Mouse (Mus musculus) erythroblast, adult 5-6 weeks (primary cell): ENCODE measurements around the gene Vmn1r4. TPM values are rescaled to one million over a fixed set of nuclear protein-coding genes. Genes with fewer than 3 reads are reported as not detected.

ENCODE experiments used
- ATAC-seq: replicated peaks from 2 replicates; pipeline ENCODE4 v1.8.0; 2016; ENCODE audit warnings: moderate number of reproducible peaks, mild to moderate bottlenecking, moderate TSS enrichment, inconsistent platforms; ENCODE audit not compliant: poor library complexity, low FRiP score, severe bottlenecking
- total RNA-seq, 2 experiments: library from RNA; stranded (forward) in 1 of 2; stranded (reverse) in 1 of 2; fragments of 150-400 nt in 1 of 2; fragments of 200-764, 138-1000 nt in 1 of 2; gene quantifications; 2 replicates each; pipeline versions ENCODE4 v1.2.3 to v1.2.4; 2015 to 2017; ENCODE audit warnings: low replicate concordance in 2 of 2

Vmn1r4 gene
- 1.5 TPM in 1 of 2 replicates, not detected in the other for total RNA-seq (2015; ENCODE audit: low replicate concordance)
- total RNA-seq (2017; ENCODE audit: low replicate concordance) = 0.56 and 1.7 TPM in 2 replicates

DNA sequence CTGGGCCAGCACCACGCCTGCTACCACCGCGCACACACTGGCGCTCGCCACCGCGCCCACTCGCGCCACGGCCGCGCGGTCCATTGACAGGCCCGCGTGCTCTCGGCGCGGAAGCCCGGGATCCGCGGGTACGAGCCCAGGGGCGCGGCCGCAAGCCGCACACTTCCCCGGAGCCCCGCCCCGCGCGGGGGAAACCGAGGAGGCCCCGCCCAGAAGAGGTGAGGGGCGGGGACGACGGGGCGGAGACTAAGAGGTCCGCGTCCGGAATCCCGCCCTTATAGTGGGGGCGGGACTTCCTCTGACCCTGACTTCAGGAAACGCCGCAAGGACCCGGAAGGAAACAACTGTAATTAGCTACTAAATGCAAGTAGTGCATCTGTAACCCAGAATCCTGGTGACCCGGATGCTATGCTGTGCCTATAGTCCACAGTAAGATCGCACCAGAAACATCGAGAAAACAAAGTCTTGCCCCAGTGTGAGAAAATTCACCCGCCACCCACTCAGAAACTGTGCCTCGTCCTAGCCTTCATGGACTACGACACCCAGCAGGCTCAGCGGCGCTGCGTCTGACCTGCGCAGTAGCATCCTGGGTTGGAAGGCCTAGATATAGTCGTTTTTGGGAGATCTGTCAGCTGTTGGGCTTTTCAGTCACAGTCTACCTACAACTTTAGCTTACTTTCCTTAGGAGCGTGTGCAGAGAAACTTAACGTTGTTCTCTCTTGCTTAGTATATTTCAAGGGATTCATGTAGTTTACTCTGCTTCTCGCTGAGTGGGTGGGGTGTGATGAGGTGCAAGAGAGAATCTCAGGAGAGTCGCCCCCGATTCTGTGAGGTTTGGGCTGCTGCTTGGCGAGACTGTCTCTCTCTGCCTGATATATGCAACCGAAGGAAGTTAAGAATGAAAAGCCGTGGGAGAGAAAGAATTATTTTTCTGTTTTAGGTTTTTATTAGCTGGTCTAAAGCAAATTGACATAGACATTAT is at the start of gene Vmn1r4, which contains the start of gene Nt5c3:
Gene Vmn1r4 (plus strand): TSS at position 290 of the 982 bp plus-strand sequence.
Gene Nt5c3 (minus strand): TSS at position 207 of the 982 bp plus-strand sequence.
- ATAC-seq = peak; percentile 84

DNA sequence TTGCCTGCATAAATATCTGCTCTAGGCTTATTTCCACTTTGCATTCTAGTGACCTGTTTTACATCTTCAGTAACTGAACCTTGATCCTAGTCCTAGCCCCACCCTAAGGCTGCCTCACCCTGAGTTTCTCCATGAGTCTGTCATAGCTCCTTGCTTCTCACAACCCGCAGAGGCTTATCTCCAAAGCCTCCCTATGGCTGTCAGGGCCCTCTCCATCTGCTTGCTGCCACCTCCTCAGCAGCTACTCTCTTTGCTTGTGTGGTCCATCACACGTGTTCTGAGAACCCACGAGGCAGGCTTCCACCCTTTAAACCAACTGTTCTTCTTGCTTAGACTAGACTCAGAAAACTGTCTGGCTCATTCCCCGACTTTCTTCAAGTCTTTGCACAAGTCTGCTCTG is 46.9 kb upstream of the Vmn1r4 start:
- ATAC-seq = no peak

- ATAC-seq = no peak
Observed at GRCm38 (mm10) chr6:56877985-56878384, 45.8 kb upstream of the Vmn1r4 start.

GRCm38 (mm10) chr6:56879352-56879955 is 44.4 kb upstream of the Vmn1r4 start:
- ATAC-seq = no peak

DNA sequence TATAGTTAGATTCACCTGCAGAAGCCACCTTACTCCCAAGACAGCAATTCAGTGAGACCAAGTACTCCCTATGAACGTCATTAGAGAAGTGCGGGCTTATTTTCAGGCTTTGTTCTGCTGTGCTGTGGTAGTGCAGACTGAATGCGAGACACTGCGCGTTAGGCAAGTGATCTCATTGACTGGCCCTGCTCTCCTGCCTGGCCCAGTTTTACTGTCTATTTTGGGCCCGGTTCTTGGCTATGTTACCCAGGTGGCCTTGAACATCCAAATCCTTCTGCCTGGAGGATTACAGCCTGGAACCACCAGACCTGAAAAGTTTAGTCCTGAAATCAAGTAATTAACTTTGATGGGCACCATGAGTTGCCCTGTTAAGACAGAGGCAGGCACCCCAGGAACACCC is 35.3 kb upstream of the Vmn1r4 start:
- no peak for ATAC-seq

- no peak for ATAC-seq
Observed at GRCm38 (mm10) chr6:56890762-56891161, 33.1 kb upstream of the Vmn1r4 start.

- ATAC-seq = no peak
Observed at GRCm38 (mm10) chr6:56899601-56900000, 24.2 kb upstream of the Vmn1r4 start.

- 0 out of 2 replicates have a peak, but pooled peaks have one; percentile 12 for ATAC-seq
Observed at GRCm38 (mm10) chr6:56901336-56901735, 22.5 kb upstream of the Vmn1r4 start.

- ATAC-seq = peak; percentile 50
Observed at GRCm38 (mm10) chr6:56901824-56902386, 21.9 kb upstream of the Vmn1r4 start.

- peak; percentile 48 for ATAC-seq
Observed at GRCm38 (mm10) chr6:56902606-56903520, 21.0 kb upstream of the Vmn1r4 start.

- no peak for ATAC-seq
Observed at GRCm38 (mm10) chr6:56903831-56904230, 20.0 kb upstream of the Vmn1r4 start.

- no peak for ATAC-seq
Observed at GRCm38 (mm10) chr6:56904330-56904729, 19.5 kb upstream of the Vmn1r4 start.

- ATAC-seq = peak; percentile 29
Observed at GRCm38 (mm10) chr6:56904982-56905381, 18.8 kb upstream of the Vmn1r4 start.

GRCm38 (mm10) chr6:56905486-56905885 is 18.3 kb upstream of the Vmn1r4 start:
- ATAC-seq = no peak

DNA sequence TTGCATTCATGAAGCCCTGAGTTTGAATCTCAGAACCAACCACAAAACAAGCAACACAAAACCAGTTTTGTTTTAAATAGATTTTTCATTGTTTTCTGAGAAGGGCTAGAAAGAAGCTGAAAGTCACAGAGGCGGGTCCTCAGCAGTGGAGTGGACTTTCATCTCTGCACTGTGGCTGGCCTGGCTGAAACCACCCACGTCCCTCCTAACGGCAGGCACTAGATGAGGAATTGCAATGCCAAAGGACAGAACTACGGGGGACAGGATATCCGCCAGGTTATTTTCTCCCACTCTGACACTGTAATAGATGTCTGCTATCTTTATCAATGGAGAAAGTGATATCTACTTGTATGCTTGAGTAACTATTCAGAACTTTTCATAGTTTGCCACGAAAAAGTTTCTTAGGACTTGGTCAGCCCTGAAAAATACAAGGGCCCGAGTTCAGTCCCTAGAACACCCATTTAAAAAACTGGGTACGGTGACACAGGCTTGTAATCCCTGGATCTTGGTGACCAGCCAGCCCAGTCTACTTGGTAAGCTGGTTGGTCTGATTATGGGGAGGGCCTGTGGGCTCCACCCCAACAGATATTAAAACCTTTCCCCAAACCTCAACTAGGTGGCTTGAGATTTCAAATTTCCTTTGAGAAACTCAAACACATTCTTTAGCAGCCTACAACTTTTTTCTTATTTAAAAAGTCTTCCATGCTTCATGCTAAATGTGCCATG is 17.5 kb upstream of the Vmn1r4 start:
- ATAC-seq = peak; percentile 32

DNA sequence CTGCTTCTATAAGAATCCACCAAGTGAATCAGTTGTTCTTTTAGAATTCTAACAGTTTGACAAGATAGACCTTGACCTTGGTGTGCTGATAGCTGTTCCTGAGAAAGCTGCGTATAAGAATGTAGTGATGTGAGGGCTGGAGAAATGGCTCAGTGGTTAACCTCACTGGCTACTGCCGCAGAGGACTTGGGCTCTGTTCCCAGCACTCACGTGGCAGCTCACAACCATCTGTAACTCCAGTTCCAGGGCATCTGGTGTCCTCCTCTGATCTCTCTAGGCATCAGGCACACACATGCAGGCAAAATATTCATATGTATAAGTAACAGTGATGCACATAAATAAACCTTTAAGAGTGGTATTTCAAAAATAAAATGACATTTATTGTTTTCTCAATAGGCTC is 15.8 kb upstream of the Vmn1r4 start:
- ATAC-seq = no peak

DNA sequence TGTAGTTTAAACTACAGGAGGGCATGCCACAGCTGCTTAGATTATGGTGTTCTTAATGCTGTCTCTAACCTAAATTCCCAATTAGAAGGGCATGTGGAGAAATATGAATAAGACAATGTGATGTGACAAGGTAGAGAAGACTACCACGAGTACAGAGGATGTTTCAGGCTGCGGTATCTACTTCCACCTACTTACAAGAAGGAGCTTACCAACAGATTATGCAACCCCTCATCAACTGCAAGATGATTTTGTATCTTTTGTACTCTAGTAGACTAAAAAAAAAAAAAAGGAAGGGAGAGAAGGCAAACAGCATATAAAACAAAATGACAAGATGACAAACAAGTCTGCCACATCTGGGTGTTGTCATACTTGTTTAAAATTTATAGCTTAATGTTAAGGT is 15.4 kb upstream of the Vmn1r4 start:
- ATAC-seq = no peak

- ATAC-seq = peak; percentile 63
Observed at GRCm38 (mm10) chr6:56908912-56909311, 14.9 kb upstream of the Vmn1r4 start.

DNA sequence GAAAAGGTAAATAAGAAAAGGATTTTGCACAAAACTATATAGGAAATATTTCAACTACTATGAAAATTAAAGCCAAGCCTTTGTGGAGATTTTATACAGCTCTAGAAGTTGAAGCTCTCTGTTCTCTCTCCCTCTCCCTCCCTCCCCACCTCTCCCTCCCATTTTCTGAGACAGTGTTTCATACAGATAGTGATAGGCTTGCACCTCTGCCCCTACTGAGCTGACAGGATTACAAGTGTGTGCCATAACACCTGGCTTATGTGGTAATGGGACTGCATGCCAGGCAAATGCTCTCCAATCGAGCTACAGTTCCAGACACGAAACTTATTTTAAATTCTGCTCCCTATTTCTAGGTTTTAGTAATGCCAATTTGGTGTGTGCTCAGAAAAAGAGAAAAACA is 12.9 kb upstream of the Vmn1r4 start:
- ATAC-seq = peak; percentile 81
